Mouse (Mus musculus) B cell, adult 2 months (primary cell): ENCODE measurements around the gene Olfr1507.

Source experiments
- DNase-seq, 2 experiments: peaks; one replicate each; pipeline ENCODE4 v3.0.0; 2022

The Olfr1507 gene

DNA sequence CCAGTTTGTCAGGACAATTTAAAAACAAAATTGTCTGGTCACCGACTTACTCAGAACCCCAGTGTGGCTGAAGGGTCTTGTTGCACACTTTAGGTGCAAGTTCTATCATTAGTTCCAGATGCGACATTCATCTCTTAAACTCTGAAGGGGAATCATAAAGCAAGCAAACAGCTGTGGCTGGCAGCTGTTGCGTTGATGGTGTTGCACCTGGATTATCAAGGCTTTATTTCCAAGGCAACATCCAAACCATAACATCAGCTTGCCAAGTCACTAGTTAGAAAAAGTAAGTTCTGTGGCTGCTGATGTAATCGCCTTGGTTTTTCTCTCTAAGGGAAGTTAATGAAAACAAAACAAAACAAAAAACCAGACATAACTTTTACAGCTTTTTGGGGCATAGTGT lies at the start of gene Olfr1507:
Gene Olfr1507, minus strand, starts transcription at position 234 of the 400 bp plus-strand sequence.
- DNase-seq, result no peak

DNA sequence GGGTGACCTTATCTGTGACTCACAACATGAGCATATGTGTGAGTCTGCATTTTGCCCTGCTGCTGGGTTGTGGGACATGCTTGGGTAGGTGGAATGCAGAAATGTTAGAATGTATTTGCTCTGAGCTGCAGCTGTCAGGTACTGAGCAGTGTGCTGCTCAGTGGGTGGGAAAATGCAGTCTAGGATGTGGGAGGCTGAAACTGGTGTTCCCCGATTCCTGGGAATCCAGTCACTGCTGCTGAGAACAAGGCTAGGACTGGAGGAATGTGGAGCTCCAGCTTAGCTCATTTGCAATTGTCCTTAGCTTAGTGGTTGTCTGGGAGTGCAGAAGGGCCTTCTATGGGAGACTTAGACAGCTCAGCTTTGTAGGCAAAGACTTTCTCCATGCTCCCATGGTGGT lies 37.8 kb upstream of the Olfr1507 start:
- no peak for DNase-seq

GRCm38 (mm10) chr14:52524952-52525351 lies 29.4 kb upstream of the Olfr1507 start:
- DNase-seq, result no peak

DNA sequence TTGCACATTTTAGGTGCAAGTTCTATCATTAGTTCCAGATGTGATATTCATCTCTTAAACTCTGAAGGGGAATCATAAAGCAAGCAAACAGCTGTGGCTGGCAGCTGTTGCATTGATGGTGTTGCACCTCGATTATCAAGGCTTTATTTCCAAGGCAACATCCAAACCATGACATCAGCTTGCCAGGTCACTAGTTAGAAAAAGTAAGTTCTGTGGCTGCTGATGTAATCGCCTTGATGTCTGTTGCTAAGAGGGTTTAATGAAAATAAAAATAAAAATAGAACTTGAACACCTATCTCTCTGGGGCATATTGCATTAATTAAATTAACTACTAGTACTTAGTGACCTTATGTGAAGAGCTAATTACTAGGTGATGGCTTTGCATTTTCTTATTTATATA lies 28.2 kb downstream of the Olfr1507 start, which contains the start of gene Olfr1508:
Gene Olfr1508, minus strand, starts transcription at position 101 of the 400 bp plus-strand sequence.
- DNase-seq, result no peak

- DNase-seq, result no peak
These were observed 29.8 kb downstream of the Olfr1507 start for GRCm38 (mm10) chr14:52465738-52466137.

DNA sequence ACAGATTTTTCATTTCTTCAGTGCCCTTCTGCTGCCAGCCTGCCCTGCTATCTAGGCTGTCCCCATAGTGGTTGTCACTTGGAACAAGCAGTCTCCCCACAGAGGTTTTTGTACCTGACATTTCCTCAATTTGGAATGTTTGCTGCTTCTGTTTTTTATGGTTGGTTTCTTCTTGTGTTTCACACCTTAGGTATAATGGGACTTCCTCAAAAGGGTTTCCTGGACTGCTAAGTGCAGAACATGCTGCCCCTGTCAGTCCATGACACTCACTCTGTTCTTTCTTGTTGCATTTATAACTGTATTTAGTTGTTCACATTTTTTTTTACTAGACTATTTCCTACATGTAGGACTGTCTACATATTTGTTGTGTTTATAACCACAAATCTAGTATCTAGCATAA lies 33.6 kb downstream of the Olfr1507 start:
- peak; percentile 6 to 10 for DNase-seq

DNA sequence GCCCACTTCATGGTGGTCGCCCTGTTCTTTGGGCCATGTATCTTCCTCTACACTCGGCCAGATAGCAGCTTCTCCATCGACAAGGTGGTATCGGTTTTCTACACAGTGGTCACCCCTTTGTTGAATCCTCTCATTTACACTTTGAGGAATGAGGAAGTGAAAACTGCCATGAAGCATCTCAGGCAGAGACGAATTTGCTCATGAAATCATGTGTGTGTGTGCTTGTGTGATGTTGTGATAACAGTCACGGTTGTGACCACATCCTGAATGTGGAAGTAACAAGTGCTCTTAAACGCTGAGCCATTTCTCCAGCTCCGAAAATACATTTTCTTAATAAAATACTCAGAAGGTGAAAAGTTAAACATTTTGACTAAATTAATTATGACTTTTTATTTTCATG lies 44.4 kb downstream of the Olfr1507 start:
- DNase-seq, result peak; percentile 47 to 52

GRCm38 (mm10) chr14:52442690-52443089 lies 52.9 kb downstream of the Olfr1507 start, which contains the start of gene Olfr1509:
TSS of gene Olfr1509 (plus strand) at chr14:52442990.
- DNase-seq, result no peak
